Mouse (Mus musculus) adrenal gland, adult 18-20 months (tissue): ENCODE results near the gene Nhlrc4. TPM values are rescaled to one million over a fixed set of nuclear protein-coding genes. Genes with fewer than 3 reads are reported as not detected.

Experiments
- DNase-seq, 2 experiments: peaks; one replicate each; pipeline ENCODE4 v3.0.0; 2021 to 2022; ENCODE audit warnings: low spot score in 2 of 2
- total RNA-seq, 2 experiments: library from RNA; stranded (reverse); gene quantifications; 1 replicate in 1 of 2; 2 replicates in 1 of 2; pipeline ENCODE4 v1.2.3; 2021

The Nhlrc4 gene
- total RNA-seq, 2 experiments from 2014 or later = not detected

DNA sequence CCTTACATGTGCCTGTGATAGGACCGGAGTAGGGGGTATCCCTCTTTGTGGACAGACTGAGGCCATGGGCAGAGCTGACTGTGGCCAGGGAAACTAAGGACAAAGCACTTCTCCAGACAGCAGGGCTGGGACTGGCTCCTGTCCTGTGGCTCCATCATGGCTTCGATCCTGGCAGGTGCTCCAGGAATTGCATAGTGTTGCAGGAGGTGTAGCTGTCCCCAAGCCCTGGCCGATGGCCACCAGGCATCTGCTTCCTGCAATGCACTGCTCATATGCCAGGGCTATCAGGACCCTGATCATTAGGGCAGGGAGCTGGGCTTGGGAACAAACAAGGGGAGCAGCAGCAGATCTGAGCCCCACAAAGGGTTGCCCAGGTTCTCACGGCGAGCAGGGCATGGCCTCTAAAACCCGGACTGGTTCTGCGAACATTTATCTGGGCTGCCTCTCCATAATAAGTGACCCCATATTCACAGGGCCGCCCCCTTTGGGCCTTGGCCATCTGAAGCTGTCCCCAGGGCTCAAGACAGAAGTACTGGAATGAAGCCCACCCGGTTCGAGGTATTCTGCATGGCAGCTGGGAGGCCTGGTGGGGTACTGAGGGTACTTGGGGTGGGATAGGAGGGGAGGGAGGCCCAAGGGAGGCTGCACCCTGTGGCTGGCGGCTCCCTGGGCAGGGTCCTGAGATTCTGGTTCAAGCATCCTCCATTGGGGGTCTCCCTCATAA, 14.2 kb upstream of the Nhlrc4 start:
- no peak for DNase-seq

DNA sequence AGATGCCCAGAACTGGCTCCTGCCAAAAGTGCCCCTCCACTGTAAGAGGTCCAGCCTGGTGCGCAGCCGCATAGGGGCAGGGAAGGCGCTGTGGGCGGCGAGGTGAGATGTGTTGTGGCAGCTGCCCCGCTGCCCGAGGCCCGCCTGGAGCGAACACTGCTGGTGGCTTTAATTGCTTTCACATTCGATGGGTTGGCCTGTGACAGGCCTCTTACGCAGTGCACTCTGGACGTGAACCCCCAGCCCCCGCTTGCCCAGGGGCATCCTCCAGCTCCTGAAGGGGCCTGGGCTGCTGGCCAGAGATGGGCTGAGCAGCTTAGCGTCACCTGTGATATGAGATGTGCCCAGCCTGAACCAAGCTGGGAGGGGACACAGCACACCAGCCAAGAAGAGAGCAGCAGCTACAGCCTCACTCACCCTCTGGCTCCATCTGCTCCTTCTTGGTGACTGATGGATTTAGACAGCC, 12.9 kb upstream of the Nhlrc4 start:
- DNase-seq = no peak

GRCm38 (mm10) chr17:25956631-25957030, 11.9 kb upstream of the Nhlrc4 start:
- DNase-seq = no peak

DNA sequence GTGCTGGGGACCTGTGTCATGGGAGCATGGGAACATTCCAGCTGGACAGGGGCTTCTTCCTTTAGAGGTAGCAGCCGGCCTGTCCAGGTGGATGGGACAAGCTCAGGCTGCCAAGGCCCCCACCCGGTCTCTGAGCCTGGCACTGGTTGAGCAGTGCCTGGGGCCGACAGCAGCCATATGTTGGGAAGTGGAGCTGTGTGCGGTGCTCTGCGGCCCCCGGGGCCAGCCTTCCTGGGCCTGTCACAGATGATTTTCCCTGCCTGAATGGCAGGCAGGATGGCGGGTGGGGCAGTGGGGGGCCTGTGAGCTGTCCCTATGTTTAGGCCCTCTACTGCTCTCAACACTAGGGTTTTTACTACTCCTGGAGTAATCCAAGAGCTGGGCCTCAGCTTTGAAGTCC, 11.4 kb upstream of the Nhlrc4 start:
- no peak for DNase-seq

DNA sequence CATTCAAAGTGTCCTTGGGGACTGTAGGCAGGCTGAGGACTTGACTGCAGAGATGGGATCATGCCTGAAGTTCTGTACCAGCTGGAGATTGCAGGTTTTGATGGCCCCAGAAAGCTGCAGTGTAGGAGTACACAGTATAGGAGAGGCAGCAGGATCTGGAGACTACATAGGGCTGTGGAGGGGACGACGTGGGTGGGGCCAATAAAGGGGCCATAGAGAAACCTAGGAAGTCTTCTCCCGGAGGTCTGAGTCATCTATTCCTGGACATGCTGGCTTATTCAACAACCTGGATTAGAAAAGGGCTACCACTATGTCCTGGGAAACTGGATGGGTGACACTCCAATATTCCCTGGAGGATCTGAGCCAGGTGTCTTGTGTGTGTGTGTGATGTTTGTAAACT, 11.0 kb upstream of the Nhlrc4 start:
- DNase-seq = no peak

DNA sequence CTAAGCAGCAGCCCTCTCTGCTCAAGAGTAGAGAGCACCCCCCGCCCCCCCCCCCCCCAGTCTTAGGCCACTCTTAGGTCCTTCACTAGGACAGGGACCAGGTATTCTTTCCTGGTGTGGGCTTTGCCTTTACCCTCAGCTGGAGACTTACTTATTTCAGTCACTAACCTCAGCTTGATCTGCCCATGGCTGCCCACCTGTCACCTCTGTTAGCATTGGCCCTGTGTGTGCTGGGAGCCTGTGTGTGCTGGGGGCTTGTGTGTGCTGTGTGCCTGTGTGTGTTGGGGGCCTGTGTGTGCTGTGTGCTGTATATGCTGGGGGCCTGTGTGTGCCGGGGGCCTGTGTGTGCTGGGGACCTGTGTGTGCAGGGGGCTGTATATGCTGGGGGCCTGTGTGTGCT, 9.9 kb upstream of the Nhlrc4 start:
- no peak for DNase-seq

- no peak for DNase-seq
These were observed 8.4 kb upstream of the Nhlrc4 start for GRCm38 (mm10) chr17:25953161-25953560.

DNA sequence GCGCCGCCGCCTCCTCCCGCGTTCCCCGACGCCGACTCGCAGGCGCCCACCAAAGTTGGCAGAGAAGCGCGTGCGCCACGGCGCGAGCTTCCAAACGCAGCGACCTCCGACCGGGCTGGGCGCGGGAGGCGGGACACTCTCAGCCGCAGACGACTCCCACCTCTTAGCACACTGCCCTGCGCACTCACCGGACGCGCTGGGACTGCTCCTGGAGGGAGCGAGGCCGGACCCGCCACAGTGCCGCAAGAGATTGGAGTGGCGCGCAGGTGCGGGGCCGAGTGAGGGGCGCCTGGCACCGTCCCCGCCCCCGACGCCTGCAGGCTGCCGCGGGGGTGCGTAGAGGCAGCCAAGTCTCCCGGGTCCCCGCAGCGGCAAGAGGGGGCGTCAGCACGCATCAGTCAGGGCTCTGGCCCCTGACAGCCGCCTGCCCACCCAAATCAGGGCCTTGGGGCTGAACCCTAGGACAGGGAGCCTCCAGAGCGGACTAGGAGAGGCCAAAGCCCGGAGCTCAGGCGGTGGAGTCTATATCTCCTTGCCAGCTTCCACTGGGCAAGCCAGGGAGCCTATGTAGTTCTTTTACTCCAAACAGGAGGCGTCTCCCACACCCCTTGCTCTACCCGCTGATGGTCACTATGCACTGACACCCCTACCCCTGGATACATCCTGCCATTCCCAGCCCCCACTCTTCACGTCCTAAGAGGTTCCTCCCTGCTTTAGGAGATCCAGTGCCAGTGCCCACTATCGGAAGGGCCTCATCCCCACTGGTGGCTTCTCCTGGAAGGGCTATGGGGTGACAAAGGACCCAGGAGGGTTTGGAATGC, 7.3 kb upstream of the Nhlrc4 start, which contains the start of gene A930017K11Rik:
A930017K11Rik (minus strand) TSS at position 763 of the 821 bp plus-strand sequence.
- DNase-seq = no peak

DNA sequence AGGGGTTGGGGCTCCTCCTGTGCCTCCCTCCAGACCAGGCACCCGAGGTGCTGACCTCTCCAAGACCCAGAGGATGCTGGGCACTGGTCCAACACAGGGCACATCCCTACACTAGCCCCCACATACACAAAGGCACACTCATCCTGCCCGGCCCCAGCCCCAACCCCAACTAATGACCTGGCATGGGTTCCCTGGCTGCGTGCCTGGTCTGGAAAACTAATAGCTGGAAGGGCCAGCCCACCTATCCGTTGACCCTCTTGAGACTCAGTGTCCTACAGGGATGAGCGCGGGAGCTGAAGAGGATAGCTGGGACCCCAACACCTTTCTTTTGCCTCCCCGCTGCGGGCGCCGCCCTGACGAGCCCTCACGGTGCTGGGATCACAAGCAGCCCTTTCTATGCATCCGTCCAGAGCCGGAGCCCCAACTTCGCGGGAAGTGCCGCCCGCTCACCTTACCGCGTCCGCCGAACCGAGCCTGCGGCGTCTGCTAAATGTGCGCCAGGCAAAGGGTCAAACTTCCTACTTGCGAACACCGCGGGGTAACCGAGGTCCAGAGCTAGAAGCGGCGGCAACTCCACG, 6.6 kb upstream of the Nhlrc4 start:
- no peak for DNase-seq

- DNase-seq = no peak
These were observed 5.9 kb upstream of the Nhlrc4 start for GRCm38 (mm10) chr17:25950706-25951105.

GRCm38 (mm10) chr17:25949981-25950380, 5.2 kb upstream of the Nhlrc4 start:
- DNase-seq = no peak

GRCm38 (mm10) chr17:25948051-25948450, 3.3 kb upstream of the Nhlrc4 start:
- no peak for DNase-seq

GRCm38 (mm10) chr17:25947576-25947975, 2.8 kb upstream of the Nhlrc4 start:
- DNase-seq = no peak

- no peak for DNase-seq
These were observed 2.1 kb upstream of the Nhlrc4 start for GRCm38 (mm10) chr17:25946891-25947290.

DNA sequence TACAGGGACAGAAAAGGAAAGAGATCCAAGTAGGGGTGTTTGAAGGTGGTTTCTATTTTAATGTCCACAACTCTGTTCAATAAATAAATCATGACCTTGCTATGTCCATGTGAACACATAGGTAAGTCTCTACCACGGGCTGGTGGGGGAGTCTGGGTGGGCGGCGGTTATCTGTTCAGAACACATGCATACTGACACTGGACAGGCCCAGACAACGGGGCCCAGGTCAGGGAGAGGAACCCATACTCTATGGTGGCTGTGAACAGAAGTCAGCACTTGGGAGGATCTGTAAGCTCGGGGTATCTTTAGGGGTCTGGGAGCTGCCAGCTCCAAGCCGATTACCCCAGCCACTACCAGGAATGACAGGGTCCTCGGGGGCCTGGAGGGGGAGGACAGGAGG, 1.6 kb upstream of the Nhlrc4 start:
- no peak for DNase-seq

GRCm38 (mm10) chr17:25945517-25946155, 875 bp upstream of the Nhlrc4 start:
- no peak for DNase-seq

DNA sequence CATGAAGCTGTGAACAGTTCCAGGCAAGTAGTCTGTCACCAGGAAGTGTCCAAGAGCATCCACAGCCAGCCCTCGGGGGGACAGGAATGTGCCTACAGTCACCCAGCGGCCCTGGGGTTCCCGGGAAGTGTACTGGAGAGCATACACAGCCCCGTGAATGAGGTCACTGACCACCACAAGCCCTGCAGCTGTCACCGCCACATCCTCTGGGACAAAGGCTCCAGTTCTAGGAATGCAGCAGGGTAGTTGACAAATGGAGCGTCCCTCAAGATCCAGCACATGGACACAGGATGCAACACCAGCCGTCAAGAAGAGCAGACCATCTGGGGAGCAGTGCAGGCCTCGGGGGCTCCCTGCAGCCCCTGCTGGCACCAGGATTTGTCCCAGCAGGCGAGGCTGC, 992 bp downstream of the Nhlrc4 start:
- DNase-seq = no peak

DNA sequence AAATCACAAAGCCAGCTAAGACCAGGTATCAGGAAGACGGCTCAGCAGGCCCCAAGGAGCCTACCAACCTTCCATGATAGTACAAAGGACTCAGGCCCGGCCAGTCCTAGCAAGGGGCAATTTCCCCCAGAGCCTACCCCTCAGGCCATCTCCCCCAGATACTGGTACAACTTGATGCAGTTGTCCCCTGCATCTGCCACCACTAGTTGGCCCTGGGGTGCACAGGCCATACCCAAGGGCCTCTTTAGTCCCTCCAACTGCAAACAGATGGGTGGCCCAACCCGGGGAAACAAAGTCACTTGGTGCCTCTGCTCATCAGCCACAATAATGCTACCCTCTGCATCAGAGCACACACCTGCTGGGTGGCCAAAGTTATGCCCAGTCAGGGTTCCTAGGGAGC, 1.5 kb downstream of the Nhlrc4 start:
- no peak for DNase-seq

DNA sequence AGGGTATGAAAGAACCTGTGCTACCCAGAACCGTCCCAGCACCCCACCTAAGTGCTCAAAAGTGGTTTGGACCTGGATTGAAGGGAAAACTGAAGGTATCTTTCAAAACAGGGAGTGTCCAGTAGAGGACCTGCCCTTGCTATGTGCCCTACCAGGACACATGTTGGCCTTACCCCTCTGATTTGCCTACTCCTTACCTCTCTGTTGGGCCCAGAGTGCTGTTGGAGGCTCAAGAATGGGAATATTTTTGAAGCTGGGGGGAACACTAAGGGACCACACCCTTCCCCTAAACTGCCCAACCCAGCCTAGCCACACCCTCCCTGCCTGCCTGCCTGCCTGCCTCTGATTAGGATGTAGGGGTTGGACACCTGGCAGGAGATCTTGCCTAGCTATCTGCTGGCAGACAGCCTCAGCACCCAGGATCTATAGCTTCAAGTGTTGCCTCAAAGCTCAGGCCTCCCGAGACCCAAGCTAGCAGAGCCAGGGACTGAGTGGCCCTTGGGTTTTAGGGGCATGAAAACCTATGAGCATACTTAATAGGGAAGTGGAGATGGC, 2.1 kb downstream of the Nhlrc4 start:
- DNase-seq = no peak

DNA sequence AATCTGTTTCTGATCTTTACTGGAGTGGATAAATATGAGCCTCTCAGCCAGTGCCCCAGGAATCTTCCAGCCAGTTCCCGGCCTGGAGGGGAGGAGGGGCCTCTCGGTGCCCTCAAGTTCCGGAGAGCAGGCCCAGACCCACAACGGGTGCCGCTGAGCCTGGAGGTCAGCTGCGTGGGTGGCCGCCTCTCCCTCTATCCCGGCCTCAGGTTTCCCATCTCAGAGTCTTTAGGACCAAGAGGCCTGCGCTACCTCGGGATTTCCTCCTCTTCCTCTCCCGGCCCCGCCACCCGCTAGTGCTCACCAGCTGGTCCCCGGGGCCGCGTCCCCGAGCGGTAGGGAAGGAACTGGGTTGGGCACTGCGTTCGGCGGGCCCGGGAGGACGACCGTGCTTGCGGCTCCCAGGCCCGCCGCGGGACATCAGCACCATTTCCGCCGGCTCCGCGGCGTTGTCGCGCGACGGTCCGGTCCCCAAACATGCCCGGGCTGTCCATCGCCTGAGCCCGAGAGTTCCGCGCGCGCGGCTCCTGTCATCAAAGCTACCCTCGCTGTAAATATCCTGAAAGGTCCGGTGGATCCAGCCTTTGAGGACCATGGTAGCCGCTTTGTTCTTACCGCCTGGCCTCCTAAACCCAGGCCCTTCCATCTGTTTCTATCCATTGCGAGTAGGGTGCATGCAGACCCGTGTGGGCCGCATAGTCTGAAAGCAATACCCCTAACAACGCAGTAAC, 3.1 kb downstream of the Nhlrc4 start:
- DNase-seq = peak; percentile 81 to 85
